ENCODE assay signal across 7 mouse cellular contexts in genomic region chr1:36072588-36073556, GRCm38 (mm10). TPM values are rescaled to one million over a fixed set of nuclear protein-coding genes. Genes with fewer than 3 reads are reported as not detected.
DNase-seq lines count a peak whose midpoint lies in the region; ATAC-seq lines count a peak whose summit lies in the region.

No protein-coding gene starts in this region.

- no peaks in the 10 kb centered on the region for H3K27me3 ChIP-seq in lung, embryonic 16.5 days (ENCODE audit: control insufficient read depth, insufficient read depth, low read depth, low read length)
- H3K27me3 ChIP-seq in embryonic facial prominence, embryonic 14.5 days (replicated peaks; ENCODE audit: control insufficient read depth, insufficient read depth, low read length), result no peaks in the 10 kb centered on the region
- H3K27me3 ChIP-seq in kidney, embryonic 16.5 days (ENCODE audit: insufficient read depth, low read length), result no peaks in the 10 kb centered on the region
- no peaks in the 10 kb centered on the region for H3K27me3 ChIP-seq in stomach, embryonic 15.5 days (replicated peaks)

- no peaks in the 10 kb centered on the region for H3K9me3 ChIP-seq in lung, embryonic 16.5 days (ENCODE audit: control insufficient read depth, low read length)
- no peaks in the 10 kb centered on the region for H3K9me3 ChIP-seq in embryonic facial prominence, embryonic 14.5 days (ENCODE audit: control insufficient read depth, low read length)
- H3K9me3 ChIP-seq in kidney, embryonic 16.5 days (ENCODE audit: low read length), result no peaks in the 10 kb centered on the region
- no peaks in the 10 kb centered on the region for H3K9me3 ChIP-seq in stomach, embryonic 15.5 days

- no peak for ATAC-seq in lung, embryonic 16.5 days (ENCODE audit: low read depth)
- ATAC-seq in embryonic facial prominence, embryonic 14.5 days (ENCODE audit: low read depth), result no peak
- ATAC-seq in kidney, embryonic 16.5 days (ENCODE audit: low FRiP score, low TSS enrichment), result no peak
- no peak for ATAC-seq in stomach, embryonic 15.5 days (ENCODE audit: insufficient read depth, low FRiP score, low read depth)

- no peak overlapping the region; the same call in 1 of the 2 replicates for H3K9ac ChIP-seq in lung, embryonic 16.5 days (ENCODE audit: low read length)
- 0 out of 2 replicates have a peak overlapping the region, but pooled peaks have one; percentile 11 for H3K9ac ChIP-seq in embryonic facial prominence, embryonic 14.5 days (ENCODE audit: low read depth, low read length)
- H3K9ac ChIP-seq in kidney, embryonic 16.5 days (replicated peaks; ENCODE audit: low read length), result no peak overlapping the region
- H3K9ac ChIP-seq in stomach, embryonic 15.5 days, result no peak overlapping the region

- peaks cover 39% of the 10 kb centered on the region for H3K4me1 ChIP-seq in lung, embryonic 16.5 days (replicated peaks; ENCODE audit: control insufficient read depth, insufficient read depth, low read length)
- H3K4me1 ChIP-seq in embryonic facial prominence, embryonic 14.5 days (ENCODE audit: control insufficient read depth, insufficient read depth, low read length), result peaks cover 39% of the 10 kb centered on the region
- peaks cover 83% of the 10 kb centered on the region for H3K4me1 ChIP-seq in kidney, embryonic 16.5 days (ENCODE audit: insufficient read depth, low read length)
- H3K4me1 ChIP-seq in stomach, embryonic 15.5 days, result peaks cover 62% of the 10 kb centered on the region

- H3K4me2 ChIP-seq in lung, embryonic 16.5 days (ENCODE audit: low read depth, low read length), result peak overlapping the region; percentile 23; the same call in 1 of the 2 replicates
- peak overlapping the region; percentile 97; the same call in 1 of the 2 replicates for H3K4me2 ChIP-seq in embryonic facial prominence, embryonic 14.5 days (ENCODE audit: low read depth, low read length)
- H3K4me2 ChIP-seq in kidney, embryonic 16.5 days (replicated peaks; ENCODE audit: low read depth, low read length), result peak overlapping the region; percentile 93
- peak overlapping the region; percentile 25 for H3K4me2 ChIP-seq in stomach, embryonic 15.5 days

- no peak overlapping the region for H3K4me3 ChIP-seq in lung, embryonic 16.5 days (ENCODE audit: low read length)
- 0 out of 2 replicates have a peak overlapping the region, but pooled peaks have one; percentile 6 for H3K4me3 ChIP-seq in embryonic facial prominence, embryonic 14.5 days (ENCODE audit: low read depth, low read length)
- peak overlapping the region; percentile 1 for H3K4me3 ChIP-seq in kidney, embryonic 16.5 days (ENCODE audit: low read length)
- no peak overlapping the region for H3K4me3 ChIP-seq in stomach, embryonic 15.5 days (replicated peaks)

- no peak overlapping the region for H3K27ac ChIP-seq in lung, embryonic 16.5 days (ENCODE audit: low read length)
- H3K27ac ChIP-seq in embryonic facial prominence, embryonic 14.5 days (replicated peaks; ENCODE audit: low read depth, low read length), result no peak overlapping the region
- H3K27ac ChIP-seq in kidney, embryonic 16.5 days (ENCODE audit: low read length), result 0 out of 2 replicates have a peak overlapping the region, but pooled peaks have one; percentile 4
- H3K27ac ChIP-seq in stomach, embryonic 15.5 days, result no peak overlapping the region

- H3K36me3 ChIP-seq in lung, embryonic 16.5 days (ENCODE audit: control insufficient read depth, insufficient read depth, low read length), result peaks cover 2% of the 10 kb centered on the region; the same call in 1 of the 2 replicates
- H3K36me3 ChIP-seq in embryonic facial prominence, embryonic 14.5 days (ENCODE audit: control insufficient read depth, insufficient read depth, low read length), result 0 out of 2 replicates have a peak, but pooled peaks cover 11% of the 10 kb centered on the region
- H3K36me3 ChIP-seq in kidney, embryonic 16.5 days (ENCODE audit: insufficient read depth, low read length), result peaks cover 3% of the 10 kb centered on the region; the same call in 1 of the 2 replicates
- H3K36me3 ChIP-seq in stomach, embryonic 15.5 days, result peaks cover 5% of the 10 kb centered on the region; the same call in 1 of the 2 replicates

- 57% methylated on average over 11 of the region's 11 CpGs for WGBS in lung, embryonic 16.5 days
- WGBS in embryonic facial prominence, embryonic 14.5 days, result 55% methylated on average over 11 of the region's 11 CpGs
- 55% methylated on average over 11 of the region's 11 CpGs for WGBS in kidney, embryonic 16.5 days
- 61% methylated on average over 11 of the region's 11 CpGs for WGBS in stomach, embryonic 15.5 days

- DNase-seq in lung, postnatal 4 days, result no peak
- DNase-seq in embryonic facial prominence, embryonic 14.5 days (ENCODE audit: low spot score), result no peak
- no peak for DNase-seq in left cerebral cortex, adult 9 months (ENCODE audit: low spot score in 2 of 2)
- DNase-seq in cerebellum, postnatal 4 days (ENCODE audit: low spot score in 2 of 2), result no peak

RNA-seq across cellular contexts. Expression of gene Hs6st1, which starts 4.7 kb away (rescaled TPM):
- polyA plus RNA-seq in lung, embryonic 16.5 days (2015; fragmentation: Nextera tagmentation; extraction: Ambion mirVana), result 4.4 and 5.1 TPM in 2 replicates
- polyA plus RNA-seq in embryonic facial prominence, embryonic 14.5 days (2014; fragmentation: Nextera tagmentation; extraction: Ambion mirVana), result 10.1 and 11.5 TPM in 2 replicates
- 8.0 and 8.5 TPM in 2 replicates for polyA plus RNA-seq in kidney, embryonic 16.5 days (2015; fragmentation: Nextera tagmentation; extraction: Ambion mirVana)
- polyA plus RNA-seq in stomach, embryonic 15.5 days (2015; fragmentation: Nextera tagmentation; extraction: Ambion mirVana), result 13.0 TPM in 2 replicates

Comparison
In these comparisons a context has a peak if more than half of its experiments do, and no peak if none do; other contexts are left out.
1. H3K4me2 ChIP-seq: peak in every context shown above with its lines; median percentile 97 in embryonic facial prominence, embryonic 14.5 days; 93 in kidney, embryonic 16.5 days; 25 in stomach, embryonic 15.5 days; 23 in lung, embryonic 16.5 days.
2. H3K4me3 ChIP-seq: peak in embryonic facial prominence, embryonic 14.5 days (single experiment) and kidney, embryonic 16.5 days (single experiment); none in lung, embryonic 16.5 days (single experiment) and stomach, embryonic 15.5 days (single experiment).